Mouse (Mus musculus): ENCODE data around the gene Elobl. TPM values are rescaled to one million over a fixed set of nuclear protein-coding genes. Genes with fewer than 3 reads are reported as not detected.

The Elobl gene
- polyA plus RNA-seq, 1 experiment from 2014 or later: not detected

- no peak overlapping the region for H3K27ac ChIP-seq (ENCODE audit: low read depth, low read length)
- no peak overlapping the region for H3K4me3 ChIP-seq (ENCODE audit: low read depth, low read length)
- H3K9me3 ChIP-seq (ENCODE audit: control insufficient read depth): no peaks in the 10 kb centered on the region
- ATAC-seq: no peak
- H3K4me1 ChIP-seq (replicated peaks; ENCODE audit: control insufficient read depth, insufficient read depth, low read length): no peaks in the 10 kb centered on the region
- no peaks in the 10 kb centered on the region for H3K27me3 ChIP-seq (replicated peaks; ENCODE audit: control insufficient read depth, insufficient read depth, low read length)
- TF ChIP-seq CTCF (IDR thresholded peaks at IDR 0.05; ENCODE audit: low read depth): no peak
- peaks cover 19% of the 10 kb centered on the region for H3K36me3 ChIP-seq (ENCODE audit: control insufficient read depth, insufficient read depth)
- no peak overlapping the region for H3K9ac ChIP-seq (ENCODE audit: low read depth, low read length)
- 86% methylated on average over 8 of the region's 8 CpGs for WGBS
- H3K4me2 ChIP-seq (replicated peaks; ENCODE audit: low read depth): no peak overlapping the region
Observed at GRCm38 (mm10) chr11:88949802-88950639, 16.7 kb downstream of the Elobl start.

GRCm38 (mm10) chr11:88948896-88949295 is 17.8 kb downstream of the Elobl start:
- WGBS: 64% methylated on average over 8 of the region's 8 CpGs
- H3K9ac ChIP-seq (ENCODE audit: low read depth, low read length): no peak overlapping the region
- H3K27me3 ChIP-seq (replicated peaks; ENCODE audit: control insufficient read depth, insufficient read depth, low read length): no peaks in the 10 kb centered on the region
- no peak overlapping the region for H3K4me2 ChIP-seq (replicated peaks; ENCODE audit: low read depth)
- peaks cover 26% of the 10 kb centered on the region for H3K36me3 ChIP-seq (ENCODE audit: control insufficient read depth, insufficient read depth)
- H3K4me3 ChIP-seq (ENCODE audit: low read depth, low read length): no peak overlapping the region
- no peaks in the 10 kb centered on the region for H3K4me1 ChIP-seq (replicated peaks; ENCODE audit: control insufficient read depth, insufficient read depth, low read length)
- no peak for ATAC-seq
- no peaks in the 10 kb centered on the region for H3K9me3 ChIP-seq (ENCODE audit: control insufficient read depth)
- TF ChIP-seq CTCF (IDR thresholded peaks at IDR 0.05; ENCODE audit: low read depth): no peak
- H3K27ac ChIP-seq (ENCODE audit: low read depth, low read length): no peak overlapping the region

GRCm38 (mm10) chr11:88945971-88946585 is 20.7 kb downstream of the Elobl start:
- no peak overlapping the region for H3K4me3 ChIP-seq (ENCODE audit: low read depth, low read length)
- no peak overlapping the region for H3K4me2 ChIP-seq (replicated peaks; ENCODE audit: low read depth)
- no peak overlapping the region for H3K9ac ChIP-seq (ENCODE audit: low read depth, low read length)
- no peak for TF ChIP-seq CTCF (IDR thresholded peaks at IDR 0.05; ENCODE audit: low read depth)
- H3K9me3 ChIP-seq (ENCODE audit: control insufficient read depth): no peaks in the 10 kb centered on the region
- no peaks in the 10 kb centered on the region for H3K27me3 ChIP-seq (replicated peaks; ENCODE audit: control insufficient read depth, insufficient read depth, low read length)
- no peaks in the 10 kb centered on the region for H3K4me1 ChIP-seq (replicated peaks; ENCODE audit: control insufficient read depth, insufficient read depth, low read length)
- 88% methylated on average over 6 of the region's 8 CpGs for WGBS
- H3K36me3 ChIP-seq (ENCODE audit: control insufficient read depth, insufficient read depth): peaks cover 42% of the 10 kb centered on the region
- no peak for ATAC-seq
- H3K27ac ChIP-seq (ENCODE audit: low read depth, low read length): no peak overlapping the region

- ATAC-seq: no peak
- 79% methylated on average over 12 of the region's 12 CpGs for WGBS
- no peaks in the 10 kb centered on the region for H3K9me3 ChIP-seq (ENCODE audit: control insufficient read depth)
Observed at GRCm38 (mm10) chr11:88941489-88941888, 25.2 kb downstream of the Elobl start.

GRCm38 (mm10) chr11:88939634-88940033 is 27.1 kb downstream of the Elobl start:
- Histone ChIP-seq H3K9me3 (ENCODE audit: control insufficient read depth) (no peaks in the 10 kb centered on the region), H3K36me3 (ENCODE audit: control insufficient read depth, insufficient read depth) (peaks cover 53% of the 10 kb centered on the region), H3K4me1 (replicated peaks; ENCODE audit: control insufficient read depth, insufficient read depth, low read length) (no peaks in the 10 kb centered on the region), H3K4me2 (replicated peaks; ENCODE audit: low read depth) (no peak overlapping the region), H3K27ac (ENCODE audit: low read depth, low read length) (no peak overlapping the region), H3K9ac (ENCODE audit: low read depth, low read length) (no peak overlapping the region), H3K27me3 (replicated peaks; ENCODE audit: control insufficient read depth, insufficient read depth, low read length) (no peaks in the 10 kb centered on the region), H3K4me3 (ENCODE audit: low read depth, low read length) (no peak overlapping the region)
- WGBS: 77% methylated on average over 4 of the region's 4 CpGs
- ATAC-seq: no peak
- TF ChIP-seq CTCF (IDR thresholded peaks at IDR 0.05; ENCODE audit: low read depth): no peak

More at GRCm38 (mm10) chr11:88941489-88941888, 25.2 kb downstream of the Elobl start:
- TF ChIP-seq CTCF (IDR thresholded peaks at IDR 0.05; ENCODE audit: low read depth): no peak
- no peak overlapping the region for H3K4me2 ChIP-seq (replicated peaks; ENCODE audit: low read depth)
- H3K27ac ChIP-seq (ENCODE audit: low read depth, low read length): no peak overlapping the region
- H3K4me1 ChIP-seq (replicated peaks; ENCODE audit: control insufficient read depth, insufficient read depth, low read length): no peaks in the 10 kb centered on the region
- no peaks in the 10 kb centered on the region for H3K27me3 ChIP-seq (replicated peaks; ENCODE audit: control insufficient read depth, insufficient read depth, low read length)
- H3K36me3 ChIP-seq (ENCODE audit: control insufficient read depth, insufficient read depth): peaks cover 50% of the 10 kb centered on the region
- H3K9ac ChIP-seq (ENCODE audit: low read depth, low read length): no peak overlapping the region
- no peak overlapping the region for H3K4me3 ChIP-seq (ENCODE audit: low read depth, low read length)

GRCm38 (mm10) chr11:88938770-88939169 is 28.0 kb downstream of the Elobl start:
- Histone ChIP-seq H3K27ac (ENCODE audit: low read depth, low read length) (no peak overlapping the region), H3K27me3 (replicated peaks; ENCODE audit: control insufficient read depth, insufficient read depth, low read length) (no peaks in the 10 kb centered on the region), H3K4me3 (ENCODE audit: low read depth, low read length) (no peak overlapping the region), H3K4me1 (replicated peaks; ENCODE audit: control insufficient read depth, insufficient read depth, low read length) (no peaks in the 10 kb centered on the region), H3K9ac (ENCODE audit: low read depth, low read length) (no peak overlapping the region), H3K36me3 (ENCODE audit: control insufficient read depth, insufficient read depth) (peaks cover 53% of the 10 kb centered on the region), H3K9me3 (ENCODE audit: control insufficient read depth) (no peaks in the 10 kb centered on the region), H3K4me2 (replicated peaks; ENCODE audit: low read depth) (no peak overlapping the region)
- no peak for ATAC-seq
- 98% methylated on average over 2 of the region's 2 CpGs for WGBS
- TF ChIP-seq CTCF (IDR thresholded peaks at IDR 0.05; ENCODE audit: low read depth): peak; percentile 46

All from intestine, postnatal 0 days (tissue).